Mouse (Mus musculus) frontal cortex, postnatal 10 days (tissue): Measurements from ENCODE around the gene Exoc6b.

ENCODE experiments used
- DNase-seq, 2 experiments: peaks; one replicate each; pipeline ENCODE4 v3.0.0; 2022; ENCODE audit warnings: low spot score in 2 of 2, mixed read lengths in 1 of 2

Exoc6b gene

DNA sequence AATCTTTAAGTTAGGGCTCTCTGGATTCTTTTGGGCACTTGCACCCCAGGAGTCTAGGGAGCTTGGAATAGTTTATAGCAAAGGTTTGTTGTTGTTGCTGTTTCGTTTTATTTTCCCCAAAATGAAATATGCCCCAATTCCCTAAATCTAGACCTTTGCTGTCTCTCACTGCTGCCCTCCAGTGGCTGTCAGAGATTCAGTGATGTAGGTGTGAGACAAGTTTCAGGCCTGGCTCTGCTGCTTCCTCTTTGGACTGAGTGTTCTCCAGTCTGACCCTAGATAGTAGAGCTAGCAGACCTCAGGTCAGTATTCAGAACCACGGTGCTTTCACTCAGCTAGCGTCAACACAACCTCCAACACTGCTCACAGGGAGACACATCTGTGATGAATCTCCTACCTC is 332.4 kb downstream of the Exoc6b start:
- no peak for DNase-seq

DNA sequence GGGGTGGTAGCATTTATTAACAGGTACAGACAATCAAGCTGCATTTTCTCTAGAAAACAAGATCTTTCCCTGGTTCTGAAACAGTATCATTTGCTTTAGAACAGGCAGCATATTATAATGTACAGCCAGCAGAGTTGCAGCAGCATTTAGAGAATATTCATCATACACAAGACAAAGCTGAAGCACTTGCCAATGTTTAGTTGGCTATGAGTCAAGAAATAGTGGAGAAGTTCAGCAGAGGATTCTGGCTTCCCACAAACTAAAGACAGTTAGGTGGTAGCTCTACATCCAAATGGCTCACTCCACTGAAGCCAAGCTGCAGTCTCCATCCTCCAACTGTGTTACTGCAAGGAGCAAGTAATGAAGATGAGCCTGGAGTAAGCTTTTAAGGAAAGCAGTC is 342.4 kb downstream of the Exoc6b start:
- DNase-seq, result no peak

DNA sequence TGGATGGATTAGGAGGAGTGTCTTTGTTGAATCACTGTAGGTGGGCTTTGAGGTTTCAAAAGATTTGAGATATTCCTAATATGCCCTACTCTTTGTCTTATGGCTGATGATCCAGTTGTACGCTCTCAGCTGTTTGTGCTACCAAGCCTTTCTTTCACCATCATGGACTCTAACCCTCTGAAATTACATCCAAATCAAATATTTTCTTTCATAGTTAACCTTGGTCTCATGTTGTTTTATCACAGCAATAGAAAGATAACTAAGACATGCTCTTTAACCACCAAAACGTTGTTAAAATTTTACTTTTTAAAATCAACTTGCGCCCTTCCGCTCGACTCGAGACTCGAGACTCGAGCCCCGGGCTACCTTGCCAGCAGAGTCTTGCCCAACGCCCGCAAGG is 356.1 kb downstream of the Exoc6b start:
- no peak for DNase-seq

DNA sequence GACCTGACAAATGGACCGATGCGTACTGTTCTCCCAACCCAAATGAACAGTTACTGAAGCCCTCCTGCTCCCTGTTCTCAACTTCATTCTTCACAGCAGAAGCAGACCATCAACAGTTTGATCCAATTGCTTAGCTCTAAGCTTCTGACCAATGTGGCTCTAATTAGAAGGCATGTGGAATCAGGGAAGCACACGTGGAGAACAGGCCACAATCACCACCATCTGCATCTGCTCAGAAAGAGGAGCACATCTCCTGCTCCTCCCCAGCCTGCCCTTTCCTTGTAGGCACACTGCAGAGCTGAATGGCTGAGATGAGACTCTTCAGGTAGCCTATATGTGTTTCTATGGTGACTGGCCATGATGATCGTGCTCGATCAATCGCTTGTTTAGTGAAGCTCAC is 358.5 kb downstream of the Exoc6b start:
- no peak for DNase-seq

DNA sequence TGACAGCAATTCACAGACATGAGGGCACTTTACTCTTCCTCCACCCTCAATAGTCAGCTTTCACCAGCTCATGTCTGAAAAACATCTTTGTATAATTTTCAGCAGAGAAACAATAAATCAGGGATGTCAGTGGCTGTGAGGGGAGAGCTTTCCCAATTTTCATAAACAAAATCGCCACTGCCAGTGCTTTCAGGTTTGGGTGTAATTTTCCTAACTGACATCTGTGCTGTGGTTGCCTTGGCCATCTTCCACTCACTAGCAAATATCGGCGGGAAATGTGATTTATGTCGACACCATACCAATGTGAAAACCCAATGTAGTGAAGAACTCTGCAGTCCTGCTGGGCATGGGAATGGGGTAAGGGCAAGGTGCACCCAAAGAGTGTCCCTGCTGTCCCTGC is 360.7 kb downstream of the Exoc6b start:
- DNase-seq, result no peak

DNA sequence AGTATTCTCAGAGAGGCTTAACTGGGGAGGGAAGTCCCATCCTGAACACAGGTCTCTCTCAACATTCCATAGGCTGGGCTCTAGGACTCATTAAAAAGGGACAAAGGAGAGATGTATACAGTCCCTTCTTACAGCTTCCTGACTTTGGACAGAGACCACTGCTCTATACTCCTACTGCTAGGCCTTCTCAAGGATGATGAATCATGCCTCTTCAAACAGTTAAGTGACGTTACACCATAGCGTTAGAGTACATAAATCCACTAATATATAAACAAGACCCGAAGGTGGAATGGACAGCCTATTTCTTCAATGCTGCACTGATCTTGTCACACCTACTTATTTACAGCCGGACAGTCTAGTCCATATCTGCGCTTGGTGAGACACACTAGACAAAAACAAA is 369.7 kb downstream of the Exoc6b start:
- no peak for DNase-seq

DNA sequence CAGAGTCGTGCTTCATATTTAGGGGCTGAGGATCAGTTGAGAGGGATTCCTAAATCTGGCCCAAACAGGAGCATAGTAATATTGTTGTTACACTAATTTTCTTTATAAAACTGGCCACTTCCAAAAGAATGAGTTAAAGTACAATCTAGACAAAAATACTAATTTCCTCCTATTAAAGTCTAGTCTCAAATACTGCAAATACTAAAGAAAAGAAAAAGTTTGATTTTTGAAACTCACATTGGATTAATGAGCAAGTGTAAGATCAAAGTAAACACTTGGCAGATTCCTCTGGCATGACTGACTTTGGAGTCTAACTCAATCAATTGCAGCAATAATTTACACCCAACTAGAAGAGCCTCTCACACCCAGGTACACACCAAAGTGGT is 371.0 kb downstream of the Exoc6b start:
- DNase-seq, result no peak

DNA sequence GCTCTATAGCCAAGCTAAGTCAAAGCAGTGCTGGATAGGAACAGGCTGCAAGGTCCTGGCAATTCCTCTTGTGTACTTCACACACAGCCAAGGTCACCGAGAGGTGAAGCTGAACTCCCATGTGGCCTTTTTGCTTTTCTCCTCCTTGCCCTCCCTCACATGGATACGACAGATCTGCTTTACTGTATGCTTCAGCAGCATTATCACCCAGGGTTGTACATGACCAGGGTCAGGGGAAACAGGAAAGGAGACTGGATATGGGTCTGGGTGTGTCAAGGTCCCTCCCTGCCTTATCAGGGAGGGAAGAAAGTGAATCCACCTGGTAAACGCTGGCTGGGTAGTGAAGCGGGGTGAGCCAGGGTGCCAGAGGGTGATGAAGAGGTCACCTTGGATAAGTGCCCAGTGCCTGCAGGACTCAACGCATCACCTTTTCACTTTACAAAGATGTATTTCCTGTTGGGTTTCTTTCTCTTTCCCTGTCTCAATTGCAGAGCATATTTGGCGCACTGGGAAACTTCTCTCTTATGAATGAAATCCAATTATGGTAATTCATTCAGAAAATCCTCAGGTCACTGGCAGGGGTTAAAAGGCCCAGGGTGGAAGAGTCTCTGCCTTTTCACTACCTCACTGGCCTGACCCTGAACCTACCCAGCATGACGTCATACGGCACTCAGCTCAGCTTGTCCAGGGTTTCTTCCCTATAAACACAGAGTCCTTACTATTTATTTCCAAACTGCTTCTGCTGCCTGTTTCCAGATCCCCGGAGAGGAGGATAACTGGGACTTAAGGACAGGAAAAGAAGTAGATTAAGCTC is 371.6 kb downstream of the Exoc6b start:
- DNase-seq, result no peak

DNA sequence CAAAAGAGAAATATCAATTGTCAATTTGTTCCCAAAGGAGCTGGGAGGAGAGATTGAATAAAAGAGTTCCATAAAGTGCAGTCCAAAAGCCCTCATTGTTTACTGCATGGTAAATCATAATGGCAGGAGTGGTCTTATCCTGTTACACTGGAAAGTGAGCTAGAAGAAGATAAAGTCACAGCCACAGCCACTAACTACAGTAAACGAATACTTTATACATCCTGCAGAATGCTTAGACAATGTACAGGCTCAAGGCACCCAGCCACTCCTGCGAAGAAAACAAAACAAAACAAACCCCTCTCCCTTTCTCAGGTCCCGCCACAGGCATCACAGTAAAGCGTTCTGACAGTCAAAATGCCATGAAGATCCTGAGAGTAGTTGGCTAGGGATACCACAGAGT is 375.5 kb downstream of the Exoc6b start:
- no peak for DNase-seq

DNA sequence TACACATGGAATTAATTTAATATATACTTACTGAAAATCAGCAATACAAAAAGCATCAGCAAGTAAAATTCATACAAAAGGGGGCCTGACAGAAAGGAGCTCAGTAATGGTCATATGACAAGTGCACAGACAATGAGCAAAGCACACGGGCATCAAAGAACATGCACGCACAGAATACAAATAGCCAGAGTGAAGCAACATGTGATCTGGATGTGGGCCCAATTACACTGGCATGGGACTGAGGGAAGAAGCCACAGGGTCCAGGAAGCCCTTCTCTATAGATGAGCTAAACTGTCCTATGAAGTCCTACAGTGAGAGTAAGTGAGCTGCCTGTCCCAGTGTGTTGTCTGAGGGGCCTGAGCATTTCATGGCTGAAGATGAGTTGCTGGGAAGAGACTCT is 376.1 kb downstream of the Exoc6b start:
- no peak for DNase-seq

DNA sequence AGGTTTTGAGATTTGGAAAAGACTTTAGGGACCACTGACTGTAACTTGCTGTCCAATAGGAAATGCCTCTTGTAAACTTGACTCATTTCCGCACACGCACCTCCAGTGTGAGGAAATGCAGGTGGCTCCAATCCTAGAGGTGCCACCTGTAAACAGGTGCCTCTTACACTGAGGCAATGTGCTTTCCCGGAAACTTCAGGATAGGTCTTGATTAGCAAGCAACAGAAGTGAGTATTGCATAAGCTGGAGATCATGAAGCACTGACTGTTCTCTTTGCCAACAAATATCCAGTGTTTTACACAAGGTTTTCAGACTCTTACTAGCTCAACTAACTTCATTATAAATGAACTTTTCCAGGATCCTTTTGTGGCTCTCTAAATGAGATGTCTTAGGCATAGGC is 377.4 kb downstream of the Exoc6b start:
- no peak for DNase-seq

DNA sequence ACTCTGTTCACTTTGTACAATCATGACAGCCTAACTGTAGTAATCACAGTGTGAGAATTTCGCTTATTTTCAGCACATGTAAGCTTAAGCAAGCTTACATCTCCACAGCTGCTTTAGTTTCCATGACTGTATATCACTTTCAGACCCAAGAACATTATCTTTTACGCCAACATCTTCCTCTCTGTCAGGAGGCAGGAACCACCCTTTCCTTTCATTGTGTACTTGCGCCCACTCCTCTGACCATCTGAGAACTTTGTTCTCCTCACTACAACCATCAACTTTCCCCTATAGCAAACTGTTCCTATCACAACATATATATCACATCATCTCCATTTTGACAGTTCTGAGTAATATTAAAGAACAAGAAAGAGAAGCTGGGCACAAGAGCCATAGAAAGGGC is 391.5 kb downstream of the Exoc6b start:
- no peak for DNase-seq

DNA sequence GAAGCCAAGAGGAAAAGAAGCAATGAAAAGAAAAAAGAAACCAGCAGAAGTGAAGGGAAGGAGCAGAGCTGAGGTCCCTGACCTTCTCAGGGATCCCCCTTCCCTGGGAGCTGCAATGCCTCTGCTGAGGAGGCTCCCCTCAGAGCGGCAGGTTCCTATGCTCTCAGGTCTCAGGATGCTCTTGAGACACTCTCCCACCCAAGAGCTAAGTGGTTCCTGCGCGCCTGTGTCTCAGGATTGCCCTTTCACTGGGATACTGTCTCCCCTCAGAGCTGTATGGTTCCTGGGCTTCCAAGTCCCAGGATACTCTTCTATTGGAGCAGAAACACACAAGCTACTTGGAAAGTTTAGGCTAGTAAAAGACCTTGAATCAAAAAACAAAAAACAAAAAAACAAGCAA is 394.4 kb downstream of the Exoc6b start:
- DNase-seq, result no peak

DNA sequence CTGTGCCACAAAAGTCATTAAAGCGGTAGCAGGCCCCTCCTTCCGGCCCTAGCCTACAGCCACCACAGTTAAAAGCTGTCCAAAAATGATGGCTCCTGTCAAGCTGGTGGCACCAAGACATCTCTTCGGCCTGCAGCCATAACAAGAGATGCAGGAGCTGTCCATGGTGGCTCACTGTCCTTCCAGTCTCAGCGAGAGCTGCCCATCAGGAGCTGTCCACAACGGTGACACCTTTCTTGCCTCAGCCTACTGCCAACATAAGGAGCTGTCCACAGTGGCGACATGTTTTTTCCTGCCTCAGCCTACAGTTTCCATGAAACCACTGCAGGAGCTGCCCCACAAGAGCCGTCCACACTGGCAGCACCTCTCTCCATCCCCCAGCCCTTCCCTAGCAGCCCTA is 395.2 kb downstream of the Exoc6b start:
- DNase-seq, result no peak

DNA sequence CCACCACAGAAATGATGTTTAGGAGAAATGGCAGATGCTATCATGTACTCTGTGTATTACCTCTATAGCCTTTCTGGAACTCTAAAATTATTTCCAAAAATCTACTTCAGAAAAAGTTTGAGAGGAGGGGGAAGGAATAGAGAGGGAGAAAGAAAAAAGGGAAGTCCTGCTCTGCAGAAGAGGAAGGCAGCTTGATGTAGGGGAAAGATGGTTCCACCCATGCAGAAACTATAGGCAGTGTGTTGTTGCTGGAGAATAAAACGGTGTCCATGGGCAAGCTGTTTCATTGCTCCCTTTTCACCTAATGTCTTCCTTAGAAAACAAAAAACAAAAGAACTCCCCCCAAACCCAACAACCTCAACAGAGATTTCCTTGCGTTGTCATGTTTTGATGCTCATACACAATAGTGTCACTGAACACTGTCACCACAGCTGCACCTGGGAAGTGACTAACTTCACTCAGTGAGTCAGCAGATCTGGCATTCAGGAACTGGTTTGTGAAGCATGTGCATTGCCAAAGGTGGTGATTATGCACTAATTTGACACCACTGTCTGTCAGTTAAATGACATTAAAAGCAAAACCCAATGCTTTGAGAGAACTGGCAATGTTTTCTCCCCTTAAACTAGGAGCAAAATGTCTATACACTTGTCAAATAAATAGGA is 407.7 kb downstream of the Exoc6b start:
- no peak for DNase-seq

DNA sequence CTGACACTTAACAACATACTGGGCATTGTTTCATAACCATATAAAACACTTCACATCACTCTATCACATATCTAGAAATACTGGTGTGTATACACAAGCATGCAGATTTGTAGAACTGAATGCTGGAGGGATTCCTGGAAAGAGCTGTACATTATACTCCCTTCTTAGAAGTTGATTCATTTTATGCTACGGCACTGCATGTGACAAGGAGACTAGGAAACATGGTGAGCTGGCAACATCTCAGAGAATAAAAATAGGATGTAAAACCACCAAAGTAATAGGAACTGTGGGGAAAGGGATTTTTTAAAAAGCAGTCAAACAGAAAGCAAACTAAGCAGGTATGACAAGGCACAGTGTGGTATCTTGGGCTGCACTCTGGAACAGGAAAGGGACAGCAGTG is 408.3 kb downstream of the Exoc6b start:
- DNase-seq, result no peak

DNA sequence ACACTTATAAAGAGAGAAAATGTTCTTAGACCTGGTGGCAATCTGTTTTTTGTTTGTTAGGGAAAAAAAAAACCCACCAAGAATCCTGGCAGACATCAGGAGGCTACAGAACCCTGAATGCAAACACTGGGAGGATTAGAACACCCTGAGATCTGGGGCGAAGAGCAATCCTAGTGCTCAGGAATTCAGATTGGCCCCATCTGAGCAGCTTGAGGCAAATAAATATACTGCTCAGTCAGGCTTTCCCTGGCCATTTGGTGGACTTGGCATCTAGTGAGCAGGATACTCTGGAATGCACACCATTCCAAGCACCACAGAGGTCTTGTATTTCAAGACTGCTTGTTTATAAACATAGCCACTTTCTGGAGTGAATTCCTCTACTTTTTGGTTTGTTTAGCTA is 412.2 kb downstream of the Exoc6b start:
- no peak for DNase-seq

DNA sequence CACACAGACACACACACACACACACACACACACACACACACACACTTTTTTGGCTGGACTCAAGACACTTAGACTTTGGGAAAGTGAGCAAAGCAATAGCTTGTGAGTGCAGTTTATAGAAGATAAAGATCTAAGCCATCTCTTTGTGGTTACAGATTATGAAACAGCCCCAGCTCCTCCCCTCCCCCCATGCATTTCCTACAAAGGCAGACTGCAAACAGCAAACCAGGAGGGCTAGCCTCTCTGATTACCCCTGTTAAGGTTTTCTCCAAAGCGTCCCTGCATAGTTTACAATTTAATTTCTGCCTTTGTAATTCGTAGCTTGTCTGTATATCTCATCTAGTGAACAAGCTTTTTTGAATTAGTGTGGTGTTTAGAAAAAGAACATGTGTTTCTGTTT is 412.6 kb downstream of the Exoc6b start:
- DNase-seq, result no peak

DNA sequence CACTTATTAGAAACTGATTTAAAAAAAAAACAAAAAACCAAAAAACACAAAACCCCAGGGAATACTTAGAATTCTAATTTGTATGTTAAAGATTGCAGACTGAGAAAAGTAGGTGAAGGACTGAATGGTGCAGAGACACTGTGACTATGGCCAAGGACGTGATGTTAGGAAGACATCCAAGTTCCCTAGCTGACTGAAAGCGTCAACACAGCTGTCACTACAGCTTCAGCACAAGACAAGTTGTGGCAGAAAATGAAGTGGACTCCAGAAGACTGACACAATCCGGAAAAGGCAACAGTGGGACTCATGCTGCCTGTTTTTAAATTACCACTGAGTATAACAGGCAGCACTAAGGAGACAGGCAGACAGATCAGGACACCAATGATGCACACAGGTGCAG is 417.4 kb downstream of the Exoc6b start:
- no peak for DNase-seq

DNA sequence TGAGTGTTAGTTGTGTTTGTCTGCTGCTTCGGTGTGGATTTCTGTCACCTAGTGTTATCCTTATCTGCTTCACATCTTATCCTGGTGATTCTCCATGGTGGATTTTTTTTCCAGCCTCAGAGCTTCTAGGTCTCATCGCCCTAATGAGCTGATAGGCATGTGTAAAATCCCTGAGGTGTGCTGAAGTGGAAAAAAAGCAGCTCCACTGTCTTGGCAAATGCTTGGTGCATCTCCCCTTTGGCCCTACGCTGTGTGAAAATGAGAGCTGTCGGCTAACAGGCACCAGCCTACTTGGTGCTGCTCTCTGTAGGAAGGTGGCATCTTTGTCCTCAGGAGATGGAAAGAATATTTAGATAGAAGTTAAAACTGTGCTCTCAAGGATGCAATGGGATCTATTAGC is 422.1 kb downstream of the Exoc6b start:
- DNase-seq, result no peak

DNA sequence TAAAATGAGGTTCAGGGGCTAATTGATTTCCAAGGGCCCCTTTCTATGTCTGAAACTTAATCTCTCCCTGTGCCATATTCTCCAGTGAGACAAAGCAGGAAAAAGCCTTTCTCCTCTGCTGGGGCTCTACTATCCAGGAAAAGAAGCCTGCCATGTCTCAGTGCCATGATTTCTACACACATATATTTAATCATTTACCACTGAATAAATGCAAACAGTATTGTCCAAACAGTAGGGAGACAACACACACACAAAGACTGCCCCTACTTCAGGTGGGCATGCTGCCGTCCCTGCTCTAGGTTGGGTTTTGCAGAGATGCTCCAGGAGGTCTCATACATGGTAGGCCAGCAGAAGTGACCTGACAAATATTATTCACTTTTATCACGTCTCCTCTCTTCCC is 422.6 kb downstream of the Exoc6b start:
- no peak for DNase-seq

DNA sequence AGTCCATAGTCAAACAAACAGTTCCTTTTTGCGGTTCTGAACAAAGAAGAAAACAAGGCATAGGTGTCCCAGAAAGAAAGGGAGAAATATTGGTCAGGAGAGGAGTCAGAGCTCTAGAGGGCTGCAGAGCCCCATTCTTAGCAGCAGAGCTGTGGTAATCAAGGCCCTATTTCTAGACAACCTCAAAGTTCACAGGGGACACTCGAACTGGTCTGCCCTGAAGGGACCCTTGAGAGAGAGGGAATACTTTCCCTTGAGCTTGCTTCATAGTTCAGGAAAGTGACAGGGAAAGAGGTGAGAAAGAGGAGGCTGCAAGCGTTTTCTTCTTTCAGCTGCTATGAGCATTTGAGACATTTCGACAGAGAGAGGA is 428.3 kb downstream of the Exoc6b start:
- DNase-seq, result no peak

DNA sequence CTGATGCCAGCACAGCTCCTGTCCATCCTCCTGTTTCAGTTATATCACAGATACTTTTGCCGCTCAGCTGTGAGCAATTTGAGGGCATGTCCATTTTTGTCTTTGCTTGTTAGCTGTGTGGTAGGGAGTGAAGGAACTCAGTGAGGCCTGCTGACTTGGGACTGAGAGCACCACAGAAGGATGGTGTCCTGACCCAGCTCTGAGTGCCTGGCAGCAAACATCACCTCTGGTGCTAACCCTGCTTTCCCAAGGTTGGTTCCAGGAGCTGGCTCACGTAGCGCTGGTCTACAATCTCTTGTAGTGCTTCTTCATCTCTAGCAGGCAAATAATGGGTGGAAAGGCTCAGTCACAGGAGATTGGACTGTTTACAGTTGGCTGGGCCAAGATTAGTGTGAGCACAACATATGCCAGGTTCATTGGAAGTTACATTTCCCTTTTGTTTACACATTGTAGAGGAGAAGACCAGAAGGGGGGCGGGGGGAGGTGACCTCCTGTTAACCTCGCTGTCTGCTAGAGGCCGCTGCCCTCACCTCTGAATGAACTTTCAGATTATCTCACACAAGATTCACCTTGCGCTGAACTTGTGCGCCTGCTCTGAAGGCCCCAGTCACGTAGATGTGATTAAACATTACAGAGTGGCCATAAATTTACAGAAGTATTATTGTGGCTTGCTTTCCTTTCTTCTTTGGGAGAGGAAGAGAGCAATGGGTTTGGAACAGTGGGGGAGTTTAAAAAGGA is 428.8 kb downstream of the Exoc6b start:
- DNase-seq, result no peak
